Mouse (Mus musculus): ENCODE measurements at regions not wholly inside any gene's neighbourhood (a gene's known extent, or its start where the extent isn't known, plus 50 kb on each side); places are given as distances from the start of the nearest gene placed in this dataset.

DNA sequence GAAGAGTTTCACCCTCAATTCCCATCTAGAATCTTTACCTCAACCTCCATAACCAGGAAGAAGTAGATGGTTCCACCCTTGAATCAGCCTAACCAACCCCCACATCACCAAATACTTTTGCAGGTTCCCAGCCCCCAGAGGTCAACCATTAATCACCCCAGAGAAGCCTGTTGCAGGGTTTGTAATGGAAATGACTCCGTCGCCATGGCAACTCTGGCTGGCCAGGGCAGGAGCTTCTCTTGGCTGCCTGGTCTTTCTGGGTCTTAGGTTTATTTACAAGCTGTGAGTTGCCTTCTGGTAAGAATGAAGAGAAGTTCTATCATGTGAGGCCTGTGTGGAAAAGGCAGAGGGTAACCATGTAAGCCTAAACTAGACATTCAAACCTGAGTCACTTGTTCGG is 163.2 kb upstream of the Ncam1 start:
- Histone ChIP-seq H3K4me1 (ENCODE audit: control insufficient read depth, insufficient read depth, low read length) (peaks cover 13% of the 10 kb centered on the region), H3K4me2 (ENCODE audit: low read depth, low read length) (no peak overlapping the region), H3K27ac (replicated peaks; ENCODE audit: low read depth, low read length) (no peak overlapping the region), H3K9ac (ENCODE audit: low read depth, low read length) (no peak overlapping the region), H3K9me3 (ENCODE audit: control insufficient read depth, low read length) (no peaks in the 10 kb centered on the region), H3K27me3 (replicated peaks; ENCODE audit: control insufficient read depth, insufficient read depth, low read length) (no peaks in the 10 kb centered on the region), H3K4me3 (ENCODE audit: low read depth, low read length) (no peak overlapping the region), H3K36me3 (ENCODE audit: control insufficient read depth, insufficient read depth, low read length) (no peaks in the 10 kb centered on the region)
- peak; percentile 34 for DNase-seq (ENCODE audit: low spot score)
- 34% methylated on average over 3 of the region's 3 CpGs for whole genome bisulfite sequencing
- no peak for ATAC-seq (ENCODE audit: low read depth)

DNA sequence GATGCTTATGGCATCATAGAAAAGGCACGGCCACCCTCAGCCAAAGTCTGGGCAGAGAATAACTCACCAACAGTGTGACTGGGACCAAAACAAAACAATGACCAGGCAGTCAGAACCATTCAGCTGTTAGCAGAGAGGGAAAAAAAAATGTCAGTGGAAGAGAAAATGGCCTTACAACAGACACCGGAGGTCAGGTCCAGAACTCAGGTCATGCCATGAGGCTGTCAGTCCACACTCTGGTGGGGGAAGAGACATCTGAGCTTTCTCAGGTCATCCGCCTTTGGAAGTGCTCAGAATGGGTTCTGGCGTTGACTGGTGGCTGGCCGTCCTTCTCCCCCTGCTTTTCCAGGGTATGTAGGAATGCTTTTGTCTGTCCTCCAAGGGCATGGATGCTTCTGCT is 162.6 kb upstream of the Ncam1 start:
- Histone ChIP-seq H3K36me3 (ENCODE audit: control insufficient read depth, insufficient read depth, low read length) (no peaks in the 10 kb centered on the region), H3K9me3 (ENCODE audit: control insufficient read depth, low read length) (no peaks in the 10 kb centered on the region), H3K4me3 (ENCODE audit: low read depth, low read length) (no peak overlapping the region), H3K4me2 (ENCODE audit: low read depth, low read length) (no peak overlapping the region), H3K4me1 (ENCODE audit: control insufficient read depth, insufficient read depth, low read length) (peaks cover 13% of the 10 kb centered on the region), H3K27me3 (replicated peaks; ENCODE audit: control insufficient read depth, insufficient read depth, low read length) (no peaks in the 10 kb centered on the region), H3K9ac (ENCODE audit: low read depth, low read length) (no peak overlapping the region), H3K27ac (replicated peaks; ENCODE audit: low read depth, low read length) (no peak overlapping the region)
- WGBS, result 79% methylated on average over 5 of the region's 5 CpGs
- DNase-seq (ENCODE audit: low spot score), result no peak
- ATAC-seq (ENCODE audit: low read depth), result no peak

- Histone ChIP-seq H3K4me2 (ENCODE audit: low read depth, low read length) (no peak overlapping the region), H3K9me3 (ENCODE audit: control insufficient read depth, low read length) (no peaks in the 10 kb centered on the region), H3K36me3 (ENCODE audit: control insufficient read depth, insufficient read depth, low read length) (no peaks in the 10 kb centered on the region), H3K9ac (ENCODE audit: low read depth, low read length) (no peak overlapping the region), H3K4me3 (ENCODE audit: low read depth, low read length) (no peak overlapping the region), H3K4me1 (ENCODE audit: control insufficient read depth, insufficient read depth, low read length) (peaks cover 13% of the 10 kb centered on the region), H3K27me3 (replicated peaks; ENCODE audit: control insufficient read depth, insufficient read depth, low read length) (no peaks in the 10 kb centered on the region), H3K27ac (replicated peaks; ENCODE audit: low read depth, low read length) (no peak overlapping the region)
- no peak for ATAC-seq (ENCODE audit: low read depth)
- WGBS, result 38% methylated on average over 10 of the region's 10 CpGs
- DNase-seq (ENCODE audit: low spot score), result no peak
Observed at GRCm38 (mm10) chr9:49959987-49960386, 161.3 kb upstream of the Ncam1 start.

- Histone ChIP-seq H3K36me3 (ENCODE audit: control insufficient read depth, insufficient read depth, low read length) (no peaks in the 10 kb centered on the region), H3K9ac (ENCODE audit: low read depth, low read length) (no peak overlapping the region), H3K4me1 (ENCODE audit: control insufficient read depth, insufficient read depth, low read length) (peaks cover 13% of the 10 kb centered on the region), H3K9me3 (ENCODE audit: control insufficient read depth, low read length) (no peaks in the 10 kb centered on the region), H3K4me2 (ENCODE audit: low read depth, low read length) (no peak overlapping the region), H3K4me3 (ENCODE audit: low read depth, low read length) (no peak overlapping the region), H3K27me3 (replicated peaks; ENCODE audit: control insufficient read depth, insufficient read depth, low read length) (no peaks in the 10 kb centered on the region), H3K27ac (replicated peaks; ENCODE audit: low read depth, low read length) (no peak overlapping the region)
- 67% methylated on average over 3 of the region's 3 CpGs for WGBS
- 0 out of 2 replicates have a peak, but pooled peaks have one; percentile 15 for ATAC-seq (ENCODE audit: low read depth)
- no peak for DNase-seq (ENCODE audit: low spot score)
Observed at GRCm38 (mm10) chr9:49958890-49959289, 160.2 kb upstream of the Ncam1 start.

DNA sequence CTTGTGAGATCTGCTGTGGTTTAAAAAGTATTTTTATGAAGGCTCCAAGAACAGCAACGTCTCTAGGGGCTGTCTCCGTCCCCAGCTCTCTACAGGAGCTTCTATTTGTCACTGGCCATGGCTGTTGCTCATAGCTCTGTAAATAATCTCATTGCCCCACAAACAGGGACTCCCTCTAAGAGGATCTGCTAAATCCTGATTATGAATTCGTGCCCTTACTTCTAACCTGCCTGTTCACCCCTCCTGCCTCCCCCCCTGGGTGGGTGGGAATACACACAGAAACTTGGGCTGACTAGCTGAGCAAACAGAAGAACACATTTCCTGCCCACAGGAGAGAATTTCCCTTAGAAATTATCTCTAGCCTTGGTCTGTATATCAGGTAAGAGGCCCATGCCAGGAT is 155.9 kb upstream of the Ncam1 start:
- Histone ChIP-seq H3K9ac (ENCODE audit: low read depth, low read length) (no peak overlapping the region), H3K9me3 (ENCODE audit: control insufficient read depth, low read length) (no peaks in the 10 kb centered on the region), H3K27ac (replicated peaks; ENCODE audit: low read depth, low read length) (no peak overlapping the region), H3K27me3 (replicated peaks; ENCODE audit: control insufficient read depth, insufficient read depth, low read length) (no peaks in the 10 kb centered on the region), H3K4me1 (ENCODE audit: control insufficient read depth, insufficient read depth, low read length) (peaks cover 5% of the 10 kb centered on the region; the same call in 1 of the 2 replicates), H3K36me3 (ENCODE audit: control insufficient read depth, insufficient read depth, low read length) (no peaks in the 10 kb centered on the region), H3K4me2 (ENCODE audit: low read depth, low read length) (no peak overlapping the region), H3K4me3 (ENCODE audit: low read depth, low read length) (no peak overlapping the region)
- 51% methylated on average over 3 of the region's 3 CpGs for WGBS
- ATAC-seq (ENCODE audit: low read depth), result no peak
- no peak for DNase-seq (ENCODE audit: low spot score)

DNA sequence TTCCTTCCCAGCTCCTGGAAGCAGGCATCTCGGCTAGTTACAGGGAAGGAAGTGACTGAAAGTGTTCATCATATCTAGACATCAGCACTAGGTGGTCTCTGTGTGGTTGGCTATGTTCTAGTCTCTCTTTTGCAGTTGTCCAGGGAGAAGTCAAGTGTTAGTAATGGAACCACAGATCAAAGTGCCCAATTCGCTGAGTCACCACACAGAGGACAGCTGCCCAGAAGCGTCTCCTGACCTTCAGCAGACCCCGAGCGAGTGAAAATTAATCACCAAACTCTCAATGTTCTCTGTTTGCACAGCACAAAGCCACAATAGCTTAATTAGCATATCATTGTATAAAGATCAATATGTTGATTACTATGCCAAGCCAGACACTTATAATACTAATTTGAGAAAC is 151.6 kb upstream of the Ncam1 start:
- Histone ChIP-seq H3K9me3 (ENCODE audit: control insufficient read depth, low read length) (no peaks in the 10 kb centered on the region), H3K9ac (ENCODE audit: low read depth, low read length) (no peak overlapping the region), H3K27me3 (replicated peaks; ENCODE audit: control insufficient read depth, insufficient read depth, low read length) (no peaks in the 10 kb centered on the region), H3K4me1 (ENCODE audit: control insufficient read depth, insufficient read depth, low read length) (no peaks in the 10 kb centered on the region), H3K4me2 (ENCODE audit: low read depth, low read length) (no peak overlapping the region), H3K36me3 (ENCODE audit: control insufficient read depth, insufficient read depth, low read length) (no peaks in the 10 kb centered on the region), H3K4me3 (ENCODE audit: low read depth, low read length) (no peak overlapping the region), H3K27ac (replicated peaks; ENCODE audit: low read depth, low read length) (no peak overlapping the region)
- 76% methylated on average over 5 of the region's 5 CpGs for WGBS
- ATAC-seq (ENCODE audit: low read depth) (no peak), DNase-seq (ENCODE audit: low spot score) (no peak)

DNA sequence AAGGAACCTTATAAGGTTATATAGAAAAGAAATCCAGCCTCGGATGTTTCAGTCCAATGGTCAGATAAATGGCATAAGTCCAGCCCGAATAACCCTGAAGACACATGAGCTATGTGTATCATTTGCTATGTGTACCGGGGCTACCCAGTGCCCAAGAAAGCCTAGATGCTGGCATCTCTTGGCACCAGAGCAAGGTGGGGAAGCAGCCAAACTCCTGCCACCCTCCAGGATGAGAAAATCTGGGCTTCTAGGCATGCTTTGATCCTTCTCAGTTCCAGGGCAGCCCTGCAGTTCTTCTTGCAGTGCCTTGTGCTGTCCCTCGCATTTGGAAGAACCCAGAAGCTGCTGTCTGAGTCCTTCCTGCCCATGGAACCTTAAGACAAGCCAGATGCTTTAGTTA is 149.8 kb upstream of the Ncam1 start:
- no peak for DNase-seq (ENCODE audit: low spot score)
- no peak overlapping the region for H3K27ac ChIP-seq (replicated peaks; ENCODE audit: low read depth, low read length)
- H3K9me3 ChIP-seq (ENCODE audit: control insufficient read depth, low read length), result no peaks in the 10 kb centered on the region
- no peaks in the 10 kb centered on the region for H3K27me3 ChIP-seq (replicated peaks; ENCODE audit: control insufficient read depth, insufficient read depth, low read length)
- 87% methylated on average over 4 of the region's 4 CpGs for WGBS
- H3K9ac ChIP-seq (ENCODE audit: low read depth, low read length), result no peak overlapping the region
- H3K4me2 ChIP-seq (ENCODE audit: low read depth, low read length), result no peak overlapping the region
- no peaks in the 10 kb centered on the region for H3K4me1 ChIP-seq (ENCODE audit: control insufficient read depth, insufficient read depth, low read length)
- ATAC-seq (ENCODE audit: low read depth), result no peak
- no peak overlapping the region for H3K4me3 ChIP-seq (ENCODE audit: low read depth, low read length)
- no peaks in the 10 kb centered on the region for H3K36me3 ChIP-seq (ENCODE audit: control insufficient read depth, insufficient read depth, low read length)

- Histone ChIP-seq H3K36me3 (ENCODE audit: control insufficient read depth, insufficient read depth, low read length) (no peaks in the 10 kb centered on the region), H3K4me1 (ENCODE audit: control insufficient read depth, insufficient read depth, low read length) (no peaks in the 10 kb centered on the region), H3K4me3 (ENCODE audit: low read depth, low read length) (no peak overlapping the region), H3K9me3 (ENCODE audit: control insufficient read depth, low read length) (no peaks in the 10 kb centered on the region), H3K27me3 (replicated peaks; ENCODE audit: control insufficient read depth, insufficient read depth, low read length) (no peaks in the 10 kb centered on the region), H3K9ac (ENCODE audit: low read depth, low read length) (no peak overlapping the region), H3K27ac (replicated peaks; ENCODE audit: low read depth, low read length) (no peak overlapping the region), H3K4me2 (ENCODE audit: low read depth, low read length) (no peak overlapping the region)
- DNase-seq (ENCODE audit: low spot score), result no peak
- ATAC-seq (ENCODE audit: low read depth), result no peak
- WGBS, result 71% methylated on average over 2 of the region's 2 CpGs
Observed at GRCm38 (mm10) chr9:49946857-49947256, 148.1 kb upstream of the Ncam1 start.

- Histone ChIP-seq H3K4me3 (ENCODE audit: low read depth, low read length) (no peak overlapping the region), H3K36me3 (ENCODE audit: control insufficient read depth, insufficient read depth, low read length) (no peaks in the 10 kb centered on the region), H3K4me2 (ENCODE audit: low read depth, low read length) (peak overlapping the region; percentile 18; the same call in 1 of the 2 replicates), H3K9me3 (ENCODE audit: control insufficient read depth, low read length) (no peaks in the 10 kb centered on the region), H3K27ac (replicated peaks; ENCODE audit: low read depth, low read length) (peak overlapping the region; percentile 54), H3K4me1 (ENCODE audit: control insufficient read depth, insufficient read depth, low read length) (peaks cover 12% of the 10 kb centered on the region), H3K9ac (ENCODE audit: low read depth, low read length) (no peak overlapping the region), H3K27me3 (replicated peaks; ENCODE audit: control insufficient read depth, insufficient read depth, low read length) (no peaks in the 10 kb centered on the region)
- DNase-seq (ENCODE audit: low spot score) (peak; percentile 75), ATAC-seq (ENCODE audit: low read depth) (peak; percentile 79)
- 9% methylated on average over 9 of the region's 9 CpGs for WGBS
Observed at GRCm38 (mm10) chr9:49935555-49936376, 137.0 kb upstream of the Ncam1 start.

Data from embryonic facial prominence, embryonic 14.5 days (tissue).